Mouse (Mus musculus): ENCODE data around the gene Gm10320. TPM values are rescaled to one million over a fixed set of nuclear protein-coding genes. Genes with fewer than 3 reads are reported as not detected.

The Gm10320 gene
- polyA plus RNA-seq, 2 experiments, result 0.85 to 0.96 TPM

DNA sequence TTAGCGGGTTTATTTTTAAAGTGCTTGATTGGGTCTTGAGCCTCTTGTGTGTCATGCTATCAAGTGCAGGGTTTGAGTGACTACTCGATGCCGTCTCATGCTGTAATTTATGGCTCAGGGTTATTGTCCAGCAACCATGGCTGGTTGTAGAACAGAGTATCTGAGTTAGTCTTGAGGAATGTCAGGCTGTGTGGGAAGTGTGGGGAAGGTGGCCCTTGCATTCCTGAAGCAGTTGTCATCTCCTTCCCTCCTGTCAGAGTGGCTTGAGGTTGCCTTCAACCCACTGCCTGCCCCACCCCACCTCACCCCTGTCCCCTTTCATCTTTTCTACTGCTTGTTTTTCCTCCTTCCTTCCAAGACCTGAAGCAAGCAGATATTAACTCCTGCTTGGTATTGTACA, 13.8 kb downstream of the Gm10320 start:
- Histone ChIP-seq H3K9ac (replicated peaks) (no peak overlapping the region), H3K4me2 (ENCODE audit: low read depth) (no peak overlapping the region), H3K27me3 (ENCODE audit: control insufficient read depth, insufficient read depth, low read length) (no peaks in the 10 kb centered on the region), H3K4me3 (ENCODE audit: insufficient read depth in 1 of 2, low read depth in 2 of 2, low read length in 2 of 2) (no peak overlapping the region), H3K27ac (no peak overlapping the region), H3K4me1 (replicated peaks; ENCODE audit: control insufficient read depth in 2 of 2, insufficient read depth in 2 of 2, low read length in 1 of 2) (no peaks in the 10 kb centered on the region), H3K36me3 (replicated peaks; ENCODE audit: control insufficient read depth, insufficient read depth, low read depth) (no peaks in the 10 kb centered on the region), H3K9me3 (ENCODE audit: control insufficient read depth, low read length) (no peaks in the 10 kb centered on the region)
- no peak for TF ChIP-seq EP300 (IDR thresholded peaks at IDR 0.05; ENCODE audit: low read depth)
- no peak for TF ChIP-seq CTCF (IDR thresholded peaks at IDR 0.05; ENCODE audit: low read depth)
- 63% methylated on average over 3 of the region's 3 CpGs for WGBS (ENCODE audit: insufficient replicate concordance)
- DNase-seq (ENCODE audit: low read depth in 3 of 3, low spot score in 3 of 3) (no peak), ATAC-seq (ENCODE audit: insufficient read depth) (no peak)

DNA sequence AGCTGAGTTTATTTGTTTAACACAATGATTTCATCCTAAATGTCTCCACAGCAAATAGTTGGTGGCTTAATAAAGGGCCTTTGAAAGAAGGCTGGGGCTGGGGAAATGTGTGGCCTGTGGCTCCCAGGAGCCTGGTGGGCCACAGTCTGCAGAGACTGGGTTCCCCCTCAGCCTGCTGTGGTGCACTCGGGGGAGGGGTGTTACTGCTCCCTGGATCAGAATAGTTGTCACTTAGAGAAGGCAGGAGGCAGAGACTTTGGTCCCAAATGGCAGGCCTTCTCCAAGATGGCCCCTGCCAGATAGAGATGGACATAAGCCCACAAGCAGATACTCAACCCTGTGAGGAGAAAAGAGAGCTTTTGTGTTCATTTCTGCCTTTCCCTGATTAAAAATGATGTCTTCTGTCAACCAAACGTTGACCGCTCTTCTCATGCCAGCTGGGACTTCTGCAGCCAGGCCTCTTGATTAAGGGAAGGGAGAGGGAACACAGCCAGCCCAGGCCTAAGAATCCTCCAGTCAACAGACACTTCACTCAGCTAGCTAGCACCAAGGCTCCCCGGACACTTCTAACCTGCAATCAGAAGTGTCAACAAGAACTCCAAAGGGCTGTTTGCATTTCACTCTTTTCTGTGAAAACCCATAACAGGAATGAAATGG, 14.8 kb downstream of the Gm10320 start:
- Histone ChIP-seq H3K9me3 (ENCODE audit: control insufficient read depth, low read length) (no peaks in the 10 kb centered on the region), H3K36me3 (replicated peaks; ENCODE audit: control insufficient read depth, insufficient read depth, low read depth) (no peaks in the 10 kb centered on the region), H3K4me3 (ENCODE audit: insufficient read depth in 1 of 2, low read depth in 2 of 2, low read length in 2 of 2) (no peak overlapping the region), H3K9ac (replicated peaks) (no peak overlapping the region), H3K27me3 (ENCODE audit: control insufficient read depth, insufficient read depth, low read length) (no peaks in the 10 kb centered on the region), H3K4me1 (replicated peaks; ENCODE audit: control insufficient read depth in 2 of 2, insufficient read depth in 2 of 2, low read length in 1 of 2) (no peaks in the 10 kb centered on the region), H3K27ac (no peak overlapping the region), H3K4me2 (ENCODE audit: low read depth) (no peak overlapping the region)
- ATAC-seq (ENCODE audit: insufficient read depth) (no peak), DNase-seq (ENCODE audit: low read depth in 3 of 3, low spot score in 3 of 3) (no peak)
- no peak for TF ChIP-seq EP300 (IDR thresholded peaks at IDR 0.05; ENCODE audit: low read depth)
- TF ChIP-seq CTCF (IDR thresholded peaks at IDR 0.05; ENCODE audit: low read depth), result no peak
- 55% methylated on average over 4 of the region's 4 CpGs for WGBS (ENCODE audit: insufficient replicate concordance)

DNA sequence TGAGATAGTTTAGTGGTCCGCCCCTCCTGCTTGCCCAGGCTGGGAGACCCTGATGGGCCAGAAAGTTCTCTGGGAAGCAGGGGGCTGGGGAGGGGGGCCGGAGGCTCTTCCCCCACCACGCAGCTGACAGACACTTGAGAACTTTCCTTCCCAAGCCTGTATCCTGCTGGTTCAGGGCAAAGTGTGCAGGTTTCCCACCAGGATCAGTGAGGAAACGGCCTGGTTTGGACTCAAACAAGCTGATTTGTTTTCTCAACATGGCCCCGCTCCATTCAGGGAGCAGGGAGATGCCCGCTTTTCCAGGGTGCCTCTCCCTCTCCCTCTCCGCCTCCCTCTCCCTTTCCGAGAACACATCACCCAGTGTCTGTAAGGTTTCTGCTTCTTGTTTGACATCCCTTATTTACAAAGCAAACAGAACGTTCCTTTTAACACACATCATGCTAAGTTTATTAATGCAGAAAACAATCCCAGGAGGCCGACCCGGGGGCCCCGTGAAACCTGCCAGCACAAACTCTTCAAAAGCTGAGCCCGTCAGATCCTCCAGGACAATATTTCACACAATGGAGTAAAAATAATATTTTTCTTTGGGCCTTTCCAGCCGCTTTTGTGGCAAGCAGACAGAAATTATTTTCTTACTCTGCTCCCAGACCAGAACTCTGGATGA, 15.5 kb downstream of the Gm10320 start:
- H3K27me3 ChIP-seq (ENCODE audit: control insufficient read depth, insufficient read depth, low read length), result no peaks in the 10 kb centered on the region
- no peak for ATAC-seq (ENCODE audit: insufficient read depth)

DNA sequence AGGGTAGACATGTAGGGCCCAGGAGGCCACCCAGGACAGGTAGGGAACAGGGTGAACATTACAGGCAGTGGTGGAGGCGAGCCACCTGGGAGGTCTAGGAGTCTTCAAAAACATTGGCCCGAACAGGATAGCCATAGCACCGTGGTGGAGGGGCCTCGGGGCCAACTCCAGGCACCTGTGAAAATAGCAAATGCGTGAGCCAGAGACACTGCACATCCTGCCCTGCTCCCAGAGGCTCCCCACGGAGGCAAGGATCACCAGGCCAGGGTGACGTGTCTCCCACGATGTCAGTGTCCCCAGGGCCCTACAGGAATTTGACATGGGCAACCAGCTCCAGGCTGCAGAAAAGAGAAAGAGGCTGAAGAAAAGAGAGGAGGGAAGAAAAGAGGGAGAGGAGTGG, 16.1 kb downstream of the Gm10320 start:
- Histone ChIP-seq H3K9me3 (ENCODE audit: control insufficient read depth, low read length) (no peaks in the 10 kb centered on the region), H3K9ac (replicated peaks) (no peak overlapping the region), H3K4me1 (replicated peaks; ENCODE audit: control insufficient read depth in 2 of 2, insufficient read depth in 2 of 2, low read length in 1 of 2) (no peaks in the 10 kb centered on the region), H3K27me3 (ENCODE audit: control insufficient read depth, insufficient read depth, low read length) (no peaks in the 10 kb centered on the region), H3K4me2 (ENCODE audit: low read depth) (no peak overlapping the region), H3K27ac (no peak overlapping the region), H3K4me3 (ENCODE audit: insufficient read depth in 1 of 2, low read depth in 2 of 2, low read length in 2 of 2) (no peak overlapping the region), H3K36me3 (replicated peaks; ENCODE audit: control insufficient read depth, insufficient read depth, low read depth) (no peaks in the 10 kb centered on the region)
- TF ChIP-seq EP300 (IDR thresholded peaks at IDR 0.05; ENCODE audit: low read depth), result no peak
- no peak for TF ChIP-seq CTCF (IDR thresholded peaks at IDR 0.05; ENCODE audit: low read depth)
- 29% methylated on average over 8 of the region's 8 CpGs for WGBS (ENCODE audit: insufficient replicate concordance)
- DNase-seq (ENCODE audit: low read depth in 3 of 3, low spot score in 3 of 3) (no peak), ATAC-seq (ENCODE audit: insufficient read depth) (no peak)

More for the DNA sequence above, 15.5 kb downstream of the Gm10320 start:
- Histone ChIP-seq H3K27ac (no peak overlapping the region), H3K9me3 (ENCODE audit: control insufficient read depth, low read length) (no peaks in the 10 kb centered on the region), H3K4me3 (ENCODE audit: insufficient read depth in 1 of 2, low read depth in 2 of 2, low read length in 2 of 2) (no peak overlapping the region), H3K4me1 (replicated peaks; ENCODE audit: control insufficient read depth in 2 of 2, insufficient read depth in 2 of 2, low read length in 1 of 2) (no peaks in the 10 kb centered on the region), H3K9ac (replicated peaks) (no peak overlapping the region), H3K4me2 (ENCODE audit: low read depth) (no peak overlapping the region), H3K36me3 (replicated peaks; ENCODE audit: control insufficient read depth, insufficient read depth, low read depth) (no peaks in the 10 kb centered on the region)
- DNase-seq (ENCODE audit: low read depth in 3 of 3, low spot score in 3 of 3), result no peak
- 53% methylated on average over 14 of the region's 14 CpGs for WGBS (ENCODE audit: insufficient replicate concordance)
- no peak for TF ChIP-seq EP300 (IDR thresholded peaks at IDR 0.05; ENCODE audit: low read depth)
- no peak for TF ChIP-seq CTCF (IDR thresholded peaks at IDR 0.05; ENCODE audit: low read depth)

DNA sequence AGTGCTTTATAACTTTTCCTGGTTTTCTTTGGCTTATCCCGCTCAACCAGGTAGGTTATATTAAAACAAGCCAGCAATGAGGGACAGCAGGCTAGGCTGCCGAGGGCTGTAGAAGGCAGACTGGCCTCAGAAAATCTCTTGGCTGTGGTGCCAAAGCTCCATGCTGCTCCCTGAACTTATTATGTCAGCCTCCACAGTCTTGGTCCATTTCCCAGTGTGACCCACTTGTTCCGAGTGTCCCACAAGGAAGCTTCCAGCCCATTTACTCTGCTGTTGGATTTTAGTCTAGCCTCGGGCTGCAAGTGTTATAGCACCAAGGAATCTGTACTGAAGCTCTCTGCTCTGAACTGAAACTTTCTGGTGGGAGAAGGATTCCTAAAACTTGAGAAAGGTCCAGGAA, 18.8 kb downstream of the Gm10320 start:
- TF ChIP-seq CTCF (IDR thresholded peaks at IDR 0.05; ENCODE audit: low read depth), result no peak
- TF ChIP-seq EP300 (IDR thresholded peaks at IDR 0.05; ENCODE audit: low read depth), result no peak
- Histone ChIP-seq H3K27ac (no peak overlapping the region), H3K4me3 (ENCODE audit: insufficient read depth in 1 of 2, low read depth in 2 of 2, low read length in 2 of 2) (no peak overlapping the region), H3K4me2 (ENCODE audit: low read depth) (no peak overlapping the region), H3K4me1 (replicated peaks; ENCODE audit: control insufficient read depth in 2 of 2, insufficient read depth in 2 of 2, low read length in 1 of 2) (no peaks in the 10 kb centered on the region), H3K9me3 (ENCODE audit: control insufficient read depth, low read length) (no peaks in the 10 kb centered on the region), H3K36me3 (replicated peaks; ENCODE audit: control insufficient read depth, insufficient read depth, low read depth) (no peaks in the 10 kb centered on the region), H3K27me3 (ENCODE audit: control insufficient read depth, insufficient read depth, low read length) (no peaks in the 10 kb centered on the region), H3K9ac (replicated peaks) (no peak overlapping the region)
- WGBS (ENCODE audit: insufficient replicate concordance), result 53% methylated on average over 4 of the region's 4 CpGs
- ATAC-seq (ENCODE audit: insufficient read depth) (no peak), DNase-seq (ENCODE audit: low read depth in 3 of 3, low spot score in 3 of 3) (no peak)

All from liver, embryonic 14.5 days (tissue).